Mouse (Mus musculus) retina, postnatal 1 day (tissue): ENCODE data around the gene Scamp5.
A peak's percentile ranks its signal among the peaks of the same experiment; 100 is the strongest.
"Not testable (repeated sequence)": the region's sequence is repeated elsewhere in the genome, so short reads cannot be mapped to it uniquely, and the experiment has no call there.

Experiments used
- DNase-seq: peaks from one replicate; pipeline ENCODE4 v3.0.0-alpha.2; 2012

Scamp5 gene

GRCm38 (mm10) chr9:57449715-57450114 lies 18.1 kb downstream of the Scamp5 start:
- no peak for DNase-seq

- no peak for DNase-seq
Measured at GRCm38 (mm10) chr9:57440620-57441019, 27.2 kb downstream of the Scamp5 start.

GRCm38 (mm10) chr9:57439522-57440295 lies 28.2 kb downstream of the Scamp5 start, which contains the start of gene Ppcdc:
Gene Ppcdc, minus strand, starts transcription at chr9:57440124.
- DNase-seq, result peak; percentile 98

GRCm38 (mm10) chr9:57439083-57439482 lies 28.8 kb downstream of the Scamp5 start:
- DNase-seq, result no peak

GRCm38 (mm10) chr9:57437896-57438614 lies 29.8 kb downstream of the Scamp5 start:
- DNase-seq, result no peak

GRCm38 (mm10) chr9:57436166-57436565 lies 31.7 kb downstream of the Scamp5 start:
- DNase-seq, result no peak

GRCm38 (mm10) chr9:57434405-57435165 lies 33.3 kb downstream of the Scamp5 start:
- no peak for DNase-seq

- DNase-seq, result peak; percentile 80
Measured at GRCm38 (mm10) chr9:57433097-57434032, 34.5 kb downstream of the Scamp5 start.

- no peak for DNase-seq
Measured at GRCm38 (mm10) chr9:57432480-57432879, 35.4 kb downstream of the Scamp5 start.

- no peak for DNase-seq
Measured at GRCm38 (mm10) chr9:57431202-57431601, 36.7 kb downstream of the Scamp5 start.

- DNase-seq, result no peak
Measured at GRCm38 (mm10) chr9:57428391-57428790, 39.5 kb downstream of the Scamp5 start.

- no peak for DNase-seq
Measured at GRCm38 (mm10) chr9:57427937-57428336, 39.9 kb downstream of the Scamp5 start.

GRCm38 (mm10) chr9:57427123-57427522 lies 40.7 kb downstream of the Scamp5 start:
- DNase-seq, result not testable (repeated sequence)

GRCm38 (mm10) chr9:57425116-57425515 lies 42.7 kb downstream of the Scamp5 start:
- DNase-seq, result no peak

- no peak for DNase-seq
Measured at GRCm38 (mm10) chr9:57424066-57424465, 43.8 kb downstream of the Scamp5 start.

GRCm38 (mm10) chr9:57421688-57422111 lies 46.2 kb downstream of the Scamp5 start:
- no peak for DNase-seq

- peak; percentile 6 for DNase-seq
Measured at GRCm38 (mm10) chr9:57421121-57421571, 46.7 kb downstream of the Scamp5 start.

GRCm38 (mm10) chr9:57420321-57421120 lies 47.3 kb downstream of the Scamp5 start:
- peak; percentile 49 for DNase-seq

- DNase-seq, result no peak
Measured at GRCm38 (mm10) chr9:57419521-57420267, 48.2 kb downstream of the Scamp5 start.

- no peak for DNase-seq
Measured at GRCm38 (mm10) chr9:57417341-57417740, 50.5 kb downstream of the Scamp5 start.
